Mouse (Mus musculus) granulocyte monocyte progenitor cell, adult 5-6 weeks (primary cell): ENCODE data around the gene Slk. TPM values are rescaled to one million over a fixed set of nuclear protein-coding genes. Genes with fewer than 3 reads are reported as not detected.
"Not testable (repeated sequence)": the region's sequence is repeated elsewhere in the genome, so short reads cannot be mapped to it uniquely, and the experiment has no call there.

ENCODE experiments used
- ATAC-seq: replicated peaks from 2 replicates; pipeline ENCODE4 v1.8.0; 2016; ENCODE audit warnings: mild to moderate bottlenecking, moderate TSS enrichment, inconsistent platforms; ENCODE audit not compliant: poor library complexity, severe bottlenecking
- total RNA-seq, 2 experiments: library from RNA; stranded (forward) in 1 of 2; stranded (reverse) in 1 of 2; fragments of 200-712, 200-1000 nt in 1 of 2; fragments of >200 nt in 1 of 2; fragmentation: Nextera tagmentation in 1 of 2; gene quantifications; 2 replicates each; pipeline ENCODE4 v1.2.3; 2014 to 2017

Gene Slk
- total RNA-seq, 2 experiments from 2014 or later = 101 to 158 TPM

GRCm38 (mm10) chr19:47565031-47565654, 14.3 kb upstream of the Slk start:
- no peak for ATAC-seq

GRCm38 (mm10) chr19:47565994-47566393, 13.5 kb upstream of the Slk start:
- no peak for ATAC-seq

GRCm38 (mm10) chr19:47570042-47570441, 9.4 kb upstream of the Slk start:
- ATAC-seq = peak; percentile 98

DNA sequence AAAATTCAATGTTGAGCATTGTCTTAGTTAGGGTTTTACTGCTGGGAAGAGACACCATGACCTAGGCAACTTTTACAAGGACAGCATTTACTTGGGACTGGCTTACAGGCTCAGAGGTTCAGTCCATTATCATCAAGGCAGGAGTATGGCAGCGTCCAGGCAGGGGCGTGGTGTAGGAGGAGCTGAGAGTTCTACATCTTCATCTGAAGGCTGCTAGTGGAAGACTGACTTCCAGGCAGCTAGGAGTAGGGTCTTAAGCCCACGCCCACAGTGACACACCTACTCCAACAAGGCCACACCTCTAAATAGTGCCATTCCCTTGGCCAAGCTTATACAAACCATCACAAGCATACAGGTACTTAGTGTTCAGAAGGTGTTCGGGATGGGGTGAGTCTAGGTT, 7.5 kb upstream of the Slk start:
- ATAC-seq = not testable (repeated sequence)

DNA sequence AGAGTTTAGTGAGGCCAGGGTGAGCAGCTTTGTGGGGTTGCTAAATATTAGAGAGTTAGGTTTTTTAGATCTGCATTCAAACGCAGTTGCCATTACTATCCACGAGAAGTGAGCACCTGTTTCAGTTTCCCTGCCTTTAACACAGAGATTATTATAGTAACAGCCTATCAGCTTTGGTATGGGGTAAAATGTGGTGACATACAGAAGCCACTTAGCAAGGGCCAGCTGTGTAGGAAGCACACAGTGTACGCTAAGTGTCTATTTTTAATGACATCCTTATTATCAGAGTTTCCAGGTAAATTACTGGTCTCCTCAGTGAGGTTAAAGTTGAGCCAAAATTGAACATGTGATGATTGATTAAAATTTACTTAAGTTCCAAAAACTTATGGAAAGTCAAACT, 5.8 kb upstream of the Slk start:
- no peak for ATAC-seq

DNA sequence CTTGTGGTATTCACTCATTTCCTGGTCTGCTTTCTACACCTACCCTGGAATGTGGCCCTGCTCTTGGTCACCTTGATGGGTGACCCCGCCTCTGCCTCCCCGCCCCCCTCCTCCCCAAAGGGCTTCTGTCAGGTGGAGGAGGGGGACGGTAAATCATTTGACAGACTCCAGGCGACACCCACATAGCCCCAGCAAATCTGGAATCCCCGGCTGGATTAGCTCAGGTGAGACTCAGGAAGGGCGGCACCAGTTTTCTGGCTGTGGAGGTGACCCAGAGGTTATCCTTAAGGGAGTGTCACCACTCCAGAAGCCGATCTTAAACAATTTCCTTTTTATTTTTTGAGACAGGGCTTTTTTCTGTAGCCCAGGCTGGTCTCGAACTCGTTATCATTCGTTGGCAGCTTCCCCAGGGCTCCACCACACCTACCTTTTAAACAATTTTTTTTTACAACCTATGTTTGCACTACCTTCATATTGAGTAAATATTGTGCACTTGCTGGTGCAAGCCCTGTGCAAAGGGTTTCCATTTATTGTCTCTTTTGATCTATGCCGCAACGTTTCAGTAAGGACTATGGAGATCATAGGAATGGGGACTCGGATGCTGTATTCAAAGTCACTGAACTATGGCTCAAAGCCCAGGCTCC, 775 bp upstream of the Slk start:
- no peak for ATAC-seq

DNA sequence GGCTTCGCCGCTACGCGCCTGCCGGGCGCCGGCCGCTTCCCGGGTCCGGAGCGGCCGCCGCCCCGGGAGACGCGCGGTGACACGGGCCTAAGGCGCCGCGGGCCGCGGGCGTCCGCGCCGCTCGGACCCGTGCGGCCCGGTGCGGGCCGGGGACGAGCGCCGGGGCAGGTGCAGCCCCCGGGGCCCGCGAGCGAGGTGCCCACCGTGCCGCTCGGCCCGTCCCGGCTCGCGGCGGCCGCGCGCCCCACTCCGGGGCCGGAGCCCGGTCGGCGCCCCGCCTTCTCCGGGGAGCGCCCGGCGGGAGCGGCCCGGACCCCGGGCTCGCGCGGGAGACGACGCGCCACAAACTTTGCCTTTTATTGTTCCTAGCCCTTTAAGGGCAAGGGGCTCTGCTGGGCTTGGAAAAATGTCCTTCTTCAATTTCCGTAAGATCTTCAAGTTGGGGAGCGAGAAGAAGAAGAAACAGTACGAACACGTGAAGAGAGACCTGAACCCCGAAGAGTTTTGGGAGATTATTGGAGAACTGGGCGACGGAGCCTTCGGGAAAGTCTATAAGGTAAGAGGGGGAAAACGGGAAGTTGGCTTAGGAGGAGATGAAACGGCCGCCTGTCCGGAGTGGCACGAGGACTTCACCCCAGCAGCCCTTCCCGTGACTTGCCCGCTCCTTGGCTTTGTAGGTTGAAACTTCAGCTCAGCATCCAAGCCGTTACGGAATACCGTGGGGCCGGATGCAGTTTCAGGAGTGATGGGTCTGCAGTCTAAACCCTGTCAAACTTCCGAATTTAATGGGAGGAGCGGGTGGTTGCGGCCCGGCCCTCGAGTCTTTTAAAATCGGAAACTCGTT, 532 bp downstream of the Slk start:
- ATAC-seq = peak; percentile 58

GRCm38 (mm10) chr19:47585772-47586171, 6.3 kb downstream of the Slk start:
- no peak for ATAC-seq

GRCm38 (mm10) chr19:47587009-47587408, 7.5 kb downstream of the Slk start:
- ATAC-seq = no peak

- ATAC-seq = no peak
Observed at GRCm38 (mm10) chr19:47608513-47608912, 29.0 kb downstream of the Slk start.

DNA sequence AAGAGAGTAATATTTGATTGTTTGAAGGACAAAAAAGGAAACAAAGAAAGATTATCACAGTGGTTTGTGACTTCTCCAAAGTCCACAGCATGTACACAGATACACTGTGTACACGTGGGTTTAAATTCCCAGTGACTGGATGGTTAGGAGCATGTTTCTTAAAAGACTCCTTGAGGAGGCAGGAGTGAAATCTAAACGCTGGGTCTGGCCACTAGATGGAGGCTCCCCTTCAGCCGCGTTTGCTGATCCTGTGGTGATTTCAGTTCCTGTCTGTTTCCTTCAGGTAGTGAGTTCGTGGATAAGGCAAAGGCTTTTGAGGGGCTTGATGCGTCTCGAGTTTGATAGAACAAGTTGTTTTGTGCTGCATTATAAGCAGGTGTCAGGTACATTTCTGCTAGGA, 34.0 kb downstream of the Slk start:
- no peak for ATAC-seq

- peak; percentile 87 for ATAC-seq
Observed at GRCm38 (mm10) chr19:47621478-47621877, 42.0 kb downstream of the Slk start.

DNA sequence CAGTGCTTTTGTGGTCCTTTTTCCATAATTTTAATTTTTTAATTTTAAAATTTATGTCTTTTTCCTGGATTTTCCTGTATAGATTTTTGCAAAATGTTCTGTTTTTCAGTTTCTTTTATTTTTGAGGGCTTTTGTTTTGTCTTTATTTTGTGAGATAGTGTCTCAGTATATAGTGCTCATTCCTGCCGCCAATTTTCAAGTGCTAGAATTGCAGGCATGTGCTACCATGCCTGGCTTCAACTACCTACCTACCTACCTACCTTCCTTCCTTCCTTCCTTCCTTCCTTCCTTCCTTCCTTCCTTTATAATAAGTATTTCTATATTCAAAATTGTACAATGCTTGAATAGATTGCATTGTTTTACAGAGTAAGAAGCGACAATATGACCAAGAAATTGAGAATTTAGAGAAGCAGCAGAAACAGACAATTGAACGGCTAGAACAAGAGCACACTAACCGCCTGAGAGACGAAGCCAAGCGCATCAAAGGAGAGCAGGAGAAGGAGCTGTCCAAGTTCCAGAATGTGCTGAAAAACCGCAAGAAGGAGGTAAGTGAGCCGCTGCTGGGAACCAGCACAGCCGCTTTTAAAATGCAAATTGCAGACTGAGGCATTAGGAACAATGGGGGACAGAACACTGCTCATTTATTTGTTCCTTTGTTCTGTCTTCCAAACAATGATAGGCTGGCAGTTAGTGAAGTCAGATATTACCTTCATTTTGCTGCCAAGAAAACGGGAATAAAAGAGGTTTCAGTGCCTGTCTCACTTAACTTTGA, 45.6 kb downstream of the Slk start:
- ATAC-seq = no peak

- no peak for ATAC-seq
Observed at GRCm38 (mm10) chr19:47627450-47627849, 48.0 kb downstream of the Slk start.

GRCm38 (mm10) chr19:47629068-47629467, 49.6 kb downstream of the Slk start:
- no peak for ATAC-seq

GRCm38 (mm10) chr19:47630381-47630780, 50.9 kb downstream of the Slk start:
- no peak for ATAC-seq

- no peak for ATAC-seq
Observed at GRCm38 (mm10) chr19:47631799-47632198, 52.3 kb downstream of the Slk start.

DNA sequence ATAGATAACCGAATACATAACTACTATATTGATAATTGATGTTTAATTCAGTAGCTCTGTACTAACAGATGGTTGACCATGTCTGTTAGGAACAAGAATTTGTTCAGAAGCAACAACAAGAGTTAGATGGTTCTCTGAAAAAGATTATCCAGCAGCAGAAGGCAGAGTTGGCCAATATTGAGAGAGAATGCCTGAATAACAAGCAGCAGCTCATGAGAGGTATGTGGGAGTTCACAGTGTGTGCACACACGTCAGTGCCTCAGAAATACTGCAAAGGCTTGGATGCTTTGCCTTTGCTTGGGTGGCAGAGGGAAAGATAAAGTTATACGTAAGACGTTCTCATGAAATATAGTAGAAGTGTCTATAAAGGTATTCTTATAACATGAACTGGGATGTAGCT, 55.9 kb downstream of the Slk start:
- no peak for ATAC-seq

- ATAC-seq = no peak
Observed at GRCm38 (mm10) chr19:47643910-47644309, 64.4 kb downstream of the Slk start.

GRCm38 (mm10) chr19:47645583-47645982, 66.1 kb downstream of the Slk start:
- no peak for ATAC-seq
